Mouse (Mus musculus): ENCODE results near the gene Ap3b1. TPM values are rescaled to one million over a fixed set of nuclear protein-coding genes. Genes with fewer than 3 reads are reported as not detected.

Gene Ap3b1
- polyA plus RNA-seq, 1 experiment from 2014 or later = 16.4 TPM

- WGBS (ENCODE audit: insufficient replicate concordance) = 79% methylated on average over 10 of the region's 10 CpGs
- no peak overlapping the region for H3K9ac ChIP-seq
- H3K4me3 ChIP-seq (replicated peaks) = no peak overlapping the region
- peaks cover 38% of the 10 kb centered on the region for H3K36me3 ChIP-seq (replicated peaks)
- H3K9me3 ChIP-seq (replicated peaks) = no peaks in the 10 kb centered on the region
- H3K4me1 ChIP-seq (replicated peaks) = no peaks in the 10 kb centered on the region
- no peak overlapping the region for H3K27ac ChIP-seq (replicated peaks)
- no peak overlapping the region for H3K4me2 ChIP-seq
- ATAC-seq (ENCODE audit: insufficient read depth) = no peak
- H3K27me3 ChIP-seq = no peaks in the 10 kb centered on the region
Observed at GRCm38 (mm10) chr13:94396392-94396920, 37.7 kb downstream of the Ap3b1 start.

- no peak for ATAC-seq (ENCODE audit: insufficient read depth)
- Histone ChIP-seq H3K4me3 (replicated peaks) (no peak overlapping the region), H3K27ac (replicated peaks) (no peak overlapping the region), H3K9me3 (replicated peaks) (no peaks in the 10 kb centered on the region), H3K36me3 (replicated peaks) (peaks cover 36% of the 10 kb centered on the region), H3K9ac (no peak overlapping the region), H3K4me1 (replicated peaks) (no peaks in the 10 kb centered on the region), H3K27me3 (no peaks in the 10 kb centered on the region), H3K4me2 (no peak overlapping the region)
- 76% methylated on average over 12 of the region's 12 CpGs for WGBS (ENCODE audit: insufficient replicate concordance)
Observed at GRCm38 (mm10) chr13:94398568-94399374, 40.0 kb downstream of the Ap3b1 start.

- H3K4me3 ChIP-seq (replicated peaks) = no peak overlapping the region
- no peak for ATAC-seq (ENCODE audit: insufficient read depth)
- 55% methylated on average over 8 of the region's 8 CpGs for WGBS (ENCODE audit: insufficient replicate concordance)
- H3K4me2 ChIP-seq = no peak overlapping the region
- H3K9ac ChIP-seq = no peak overlapping the region
- no peaks in the 10 kb centered on the region for H3K9me3 ChIP-seq (replicated peaks)
- H3K36me3 ChIP-seq (replicated peaks) = peaks cover 39% of the 10 kb centered on the region
- H3K27ac ChIP-seq (replicated peaks) = no peak overlapping the region
- H3K27me3 ChIP-seq = no peaks in the 10 kb centered on the region
- no peaks in the 10 kb centered on the region for H3K4me1 ChIP-seq (replicated peaks)
Observed at GRCm38 (mm10) chr13:94400465-94400864, 41.7 kb downstream of the Ap3b1 start.

- Histone ChIP-seq H3K36me3 (replicated peaks) (peaks cover 16% of the 10 kb centered on the region), H3K9me3 (replicated peaks) (no peaks in the 10 kb centered on the region), H3K4me3 (replicated peaks) (no peak overlapping the region), H3K27ac (replicated peaks) (no peak overlapping the region), H3K27me3 (no peaks in the 10 kb centered on the region), H3K9ac (no peak overlapping the region), H3K4me1 (replicated peaks) (no peaks in the 10 kb centered on the region), H3K4me2 (no peak overlapping the region)
- WGBS (ENCODE audit: insufficient replicate concordance) = 73% methylated on average over 5 of the region's 5 CpGs
- no peak for ATAC-seq (ENCODE audit: insufficient read depth)
Observed at GRCm38 (mm10) chr13:94423600-94423999, 64.8 kb downstream of the Ap3b1 start.

- 78% methylated on average over 2 of the region's 2 CpGs for WGBS (ENCODE audit: insufficient replicate concordance)
- Histone ChIP-seq H3K27me3 (no peaks in the 10 kb centered on the region), H3K36me3 (replicated peaks) (peaks cover 20% of the 10 kb centered on the region; the same call in 1 of the 2 replicates), H3K9me3 (replicated peaks) (no peaks in the 10 kb centered on the region), H3K4me1 (replicated peaks) (no peaks in the 10 kb centered on the region), H3K27ac (replicated peaks) (no peak overlapping the region), H3K9ac (no peak overlapping the region), H3K4me3 (replicated peaks) (no peak overlapping the region), H3K4me2 (no peak overlapping the region)
- ATAC-seq (ENCODE audit: insufficient read depth) = no peak
Observed at GRCm38 (mm10) chr13:94429567-94429966, 70.8 kb downstream of the Ap3b1 start.

- Histone ChIP-seq H3K27ac (replicated peaks) (no peak overlapping the region), H3K4me1 (replicated peaks) (no peaks in the 10 kb centered on the region; the same call in 1 of the 2 replicates), H3K9me3 (replicated peaks) (no peaks in the 10 kb centered on the region), H3K9ac (no peak overlapping the region), H3K27me3 (no peaks in the 10 kb centered on the region), H3K36me3 (replicated peaks) (peaks cover 25% of the 10 kb centered on the region), H3K4me2 (no peak overlapping the region), H3K4me3 (replicated peaks) (no peak overlapping the region)
- no peak for ATAC-seq (ENCODE audit: insufficient read depth)
- 72% methylated on average over 5 of the region's 5 CpGs for WGBS (ENCODE audit: insufficient replicate concordance)
Observed at GRCm38 (mm10) chr13:94439386-94439785, 80.6 kb downstream of the Ap3b1 start.

GRCm38 (mm10) chr13:94441199-94441598, 82.4 kb downstream of the Ap3b1 start:
- WGBS (ENCODE audit: insufficient replicate concordance) = 80% methylated on average over 4 of the region's 4 CpGs
- Histone ChIP-seq H3K27ac (replicated peaks) (no peak overlapping the region), H3K4me3 (replicated peaks) (no peak overlapping the region), H3K27me3 (no peaks in the 10 kb centered on the region), H3K4me2 (no peak overlapping the region), H3K9ac (no peak overlapping the region), H3K9me3 (replicated peaks) (no peaks in the 10 kb centered on the region), H3K4me1 (replicated peaks) (no peaks in the 10 kb centered on the region; the same call in 1 of the 2 replicates), H3K36me3 (replicated peaks) (peaks cover 25% of the 10 kb centered on the region)
- no peak for ATAC-seq (ENCODE audit: insufficient read depth)

- ATAC-seq (ENCODE audit: insufficient read depth) = no peak
- WGBS (ENCODE audit: insufficient replicate concordance) = 67% methylated on average over 3 of the region's 3 CpGs
- H3K9ac ChIP-seq = no peak overlapping the region
- H3K4me2 ChIP-seq = no peak overlapping the region
- H3K4me3 ChIP-seq (replicated peaks) = no peak overlapping the region
- H3K36me3 ChIP-seq (replicated peaks) = peaks cover 31% of the 10 kb centered on the region
- H3K4me1 ChIP-seq (replicated peaks) = no peaks in the 10 kb centered on the region; the same call in 1 of the 2 replicates
- no peaks in the 10 kb centered on the region for H3K9me3 ChIP-seq (replicated peaks)
- H3K27me3 ChIP-seq = no peaks in the 10 kb centered on the region
- no peak overlapping the region for H3K27ac ChIP-seq (replicated peaks)
Observed at GRCm38 (mm10) chr13:94443411-94443810, 84.7 kb downstream of the Ap3b1 start.

GRCm38 (mm10) chr13:94445103-94445502, 86.3 kb downstream of the Ap3b1 start:
- ATAC-seq (ENCODE audit: insufficient read depth) = no peak
- no peaks in the 10 kb centered on the region for H3K9me3 ChIP-seq (replicated peaks)
- H3K4me2 ChIP-seq = no peak overlapping the region
- no peaks in the 10 kb centered on the region for H3K27me3 ChIP-seq
- no peaks in the 10 kb centered on the region; the same call in 1 of the 2 replicates for H3K4me1 ChIP-seq (replicated peaks)
- 72% methylated on average over 5 of the region's 5 CpGs for WGBS (ENCODE audit: insufficient replicate concordance)
- H3K9ac ChIP-seq = no peak overlapping the region
- H3K27ac ChIP-seq (replicated peaks) = no peak overlapping the region
- peaks cover 37% of the 10 kb centered on the region for H3K36me3 ChIP-seq (replicated peaks)
- H3K4me3 ChIP-seq (replicated peaks) = no peak overlapping the region

- Histone ChIP-seq H3K27ac (replicated peaks) (no peak overlapping the region), H3K9me3 (replicated peaks) (no peaks in the 10 kb centered on the region), H3K4me2 (no peak overlapping the region), H3K27me3 (no peaks in the 10 kb centered on the region), H3K4me1 (replicated peaks) (no peaks in the 10 kb centered on the region; the same call in 1 of the 2 replicates), H3K9ac (no peak overlapping the region), H3K4me3 (replicated peaks) (no peak overlapping the region), H3K36me3 (replicated peaks) (peaks cover 29% of the 10 kb centered on the region)
- 49% methylated on average over 4 of the region's 4 CpGs for WGBS (ENCODE audit: insufficient replicate concordance)
- ATAC-seq (ENCODE audit: insufficient read depth) = no peak
Observed at GRCm38 (mm10) chr13:94447003-94447402, 88.2 kb downstream of the Ap3b1 start.

- Histone ChIP-seq H3K27ac (replicated peaks) (no peak overlapping the region), H3K9me3 (replicated peaks) (no peaks in the 10 kb centered on the region), H3K9ac (no peak overlapping the region), H3K4me3 (replicated peaks) (no peak overlapping the region), H3K4me2 (no peak overlapping the region), H3K27me3 (no peaks in the 10 kb centered on the region), H3K36me3 (replicated peaks) (peaks cover 22% of the 10 kb centered on the region; the same call in 1 of the 2 replicates), H3K4me1 (replicated peaks) (no peaks in the 10 kb centered on the region)
- ATAC-seq (ENCODE audit: insufficient read depth) = no peak
- 49% methylated on average over 7 of the region's 7 CpGs for whole genome bisulfite sequencing (ENCODE audit: insufficient replicate concordance)
Observed at GRCm38 (mm10) chr13:94449593-94449992, 90.8 kb downstream of the Ap3b1 start.
